Mouse (Mus musculus) intestine, postnatal 0 days (tissue): Measurements from ENCODE around the gene Gpr34. TPM values are rescaled to one million over a fixed set of nuclear protein-coding genes. Genes with fewer than 3 reads are reported as not detected.

ENCODE experiments used
- ATAC-seq: fragments of 200-750 bp; cut with Nextera tagmentation; 2 replicates; pipeline ENCODE4 v1.8.0; 2017; ENCODE audit warnings: mild to moderate bottlenecking, moderate TSS enrichment, moderate library complexity
- H3K27ac ChIP-seq: fragments of 300-500 bp; sonication (generic); 2 replicates; pipeline ENCODE4 v1.5.1; 2014; ENCODE audit warnings: mild to moderate bottlenecking, low read depth, low read length, moderate library complexity
- H3K27me3 ChIP-seq: fragments of 300-500 bp; sonication (generic); replicated peaks from 2 replicates; pipeline ENCODE4 v1.6.1; 2014; ENCODE audit warnings: low read length, mixed read lengths; ENCODE audit not compliant: control insufficient read depth, insufficient read depth
- H3K36me3 ChIP-seq: fragments of 300-500 bp; sonication (generic); 2 replicates; pipeline ENCODE4 v1.6.1; 2014; ENCODE audit warnings: mild to moderate bottlenecking, moderate library complexity; ENCODE audit not compliant: control insufficient read depth, insufficient read depth
- H3K4me1 ChIP-seq: fragments of 300-500 bp; sonication (generic); replicated peaks from 2 replicates; pipeline ENCODE4 v1.6.1; 2014; ENCODE audit warnings: antibody characterized with exemption, low read length, mixed read lengths; ENCODE audit not compliant: control insufficient read depth, insufficient read depth
- H3K4me2 ChIP-seq: fragments of 300-500 bp; sonication (generic); replicated peaks from 2 replicates; pipeline ENCODE4 v1.6.1; 2014; ENCODE audit warnings: low read depth, mild to moderate bottlenecking, moderate library complexity
- H3K4me3 ChIP-seq: fragments of 300-500 bp; sonication (generic); 2 replicates; pipeline ENCODE4 v1.5.1; 2014; ENCODE audit warnings: low read depth, low read length
- H3K9ac ChIP-seq: fragments of 300-500 bp; sonication (generic); 2 replicates; pipeline ENCODE4 v1.6.1; 2014; ENCODE audit warnings: mild to moderate bottlenecking, low read depth, low read length
- H3K9me3 ChIP-seq: fragments of 300-500 bp; sonication (generic); 2 replicates; pipeline ENCODE4 v1.6.1; 2016; ENCODE audit warnings: mixed run types; ENCODE audit not compliant: control insufficient read depth
- CTCF ChIP-seq: sonication (generic); IDR thresholded peaks from 2 replicates; pipeline ENCODE4 v1.5.1; 2016; ENCODE audit warnings: low read depth, mild to moderate bottlenecking, control low read depth, antibody characterized with exemption, moderate library complexity
- WGBS: fragments of 180-500 bp; shearing (Covaris S2); extraction: QIAGEN DNeasy Blood & Tissue Kit; methylation state at CpG from one replicate; pipeline ENCODE4 v1.1.7; 2014; 5-methylcytosine and 5-hydroxymethylcytosine counted together
- polyA plus RNA-seq: library from polyadenylated mRNA; unstranded; fragments of >200 nt; fragmentation: Nextera tagmentation; extraction: Ambion mirVana; gene quantifications from 2 replicates; pipeline ENCODE4 v1.2.1, GENCODE M21; 2015

Gpr34 gene
- polyA plus RNA-seq, result 1.4 TPM in 2 replicates

DNA sequence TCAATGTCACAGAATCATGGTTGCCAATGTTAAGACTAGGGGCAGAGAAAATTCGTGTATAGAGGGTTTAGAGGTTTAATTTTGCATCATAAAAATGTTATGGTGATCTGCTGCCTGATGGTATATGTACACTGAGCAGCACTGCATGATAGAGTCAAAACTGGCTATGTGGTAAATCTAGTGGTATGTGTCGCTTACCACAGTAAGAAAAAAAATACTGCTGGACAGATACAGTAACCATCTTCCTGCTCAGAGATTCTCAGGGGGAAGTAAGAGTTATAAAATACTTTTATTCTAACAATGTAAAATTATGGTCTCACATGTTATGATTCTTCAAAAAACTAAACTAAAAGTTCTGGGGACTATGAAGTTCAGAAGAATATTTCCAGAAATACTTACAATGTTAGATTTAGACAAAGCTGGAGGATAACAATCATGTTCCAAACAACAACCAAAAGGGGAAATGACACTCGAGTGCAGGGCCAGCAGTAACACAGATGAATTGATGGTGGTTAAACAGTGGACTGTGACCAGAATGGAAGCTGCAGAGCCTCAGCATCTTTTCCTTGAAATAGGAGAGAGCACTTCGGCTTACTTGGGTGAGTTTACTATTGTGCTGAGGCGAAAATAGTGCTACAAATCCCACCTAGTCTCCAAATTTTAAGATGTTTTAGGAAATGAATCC lies at the start of gene Gpr34:
Gene Gpr34 (plus strand): TSS at position 491 of the 685 bp plus-strand sequence.
- Histone ChIP-seq H3K36me3 (no peaks in the 10 kb centered on the region), H3K9me3 (no peaks in the 10 kb centered on the region), H3K9ac (no peak within 1 kb of the TSS), H3K4me3 (no peak within 1 kb of the TSS), H3K4me2 (no peak within 1 kb of the TSS), H3K27me3 (no peaks in the 10 kb centered on the region), H3K4me1 (no peaks in the 10 kb centered on the region), H3K27ac (no peak within 1 kb of the TSS)
- 55% methylated on average over 5 of the region's 5 CpGs for WGBS
- TF ChIP-seq CTCF, result no peak
- no peak for ATAC-seq

DNA sequence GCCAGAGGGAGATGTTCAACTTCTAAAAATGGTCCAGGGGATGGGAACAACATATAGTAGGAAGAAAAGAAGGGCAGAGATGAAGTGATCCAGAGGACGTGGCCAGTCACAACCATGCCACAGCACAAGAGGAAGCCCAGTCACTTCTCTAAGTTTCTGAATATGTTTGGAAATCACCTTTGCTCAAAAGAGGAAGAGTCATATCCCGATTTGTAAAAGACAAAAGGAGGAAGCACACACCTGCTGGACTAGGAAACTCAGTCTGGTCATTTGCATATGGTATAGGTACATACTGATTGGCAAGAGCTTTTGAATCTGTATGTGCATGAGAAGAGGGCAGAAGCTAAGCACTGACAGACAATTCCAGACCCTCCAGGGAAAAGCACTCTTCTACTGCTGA lies 32.5 kb upstream of the Gpr34 start:
- Histone ChIP-seq H3K4me2 (no peak overlapping the region), H3K36me3 (no peaks in the 10 kb centered on the region), H3K9ac (no peak overlapping the region), H3K9me3 (no peaks in the 10 kb centered on the region), H3K27ac (no peak overlapping the region), H3K4me3 (no peak overlapping the region), H3K27me3 (no peaks in the 10 kb centered on the region), H3K4me1 (no peaks in the 10 kb centered on the region)
- no peak for TF ChIP-seq CTCF
- ATAC-seq, result no peak
- 76% methylated on average over 2 of the region's 2 CpGs for WGBS

DNA sequence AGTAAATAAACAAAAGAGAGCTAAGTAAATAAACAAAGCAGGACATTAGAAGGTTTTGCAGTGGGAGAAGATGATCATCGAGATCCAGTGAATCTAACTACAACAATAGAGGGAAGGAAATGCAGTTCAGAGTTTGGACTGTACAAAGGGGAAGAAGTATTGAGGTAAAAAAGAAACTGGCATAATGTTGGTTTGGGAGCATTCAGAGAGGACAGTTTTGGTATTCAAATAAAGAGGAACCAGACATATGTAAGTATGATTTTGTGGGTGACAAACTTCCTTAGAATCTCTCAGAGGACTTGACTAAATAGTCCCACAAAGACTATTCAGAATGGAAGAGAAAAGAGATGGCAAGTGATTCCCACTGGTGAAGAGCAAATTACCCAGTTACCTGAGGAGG lies 31.9 kb upstream of the Gpr34 start:
- Histone ChIP-seq H3K4me3 (no peak overlapping the region), H3K4me2 (no peak overlapping the region), H3K4me1 (no peaks in the 10 kb centered on the region), H3K27me3 (no peaks in the 10 kb centered on the region), H3K27ac (no peak overlapping the region), H3K9me3 (no peaks in the 10 kb centered on the region), H3K9ac (no peak overlapping the region), H3K36me3 (no peaks in the 10 kb centered on the region)
- 67% methylated on average over 1 of the region's 1 CpGs for WGBS
- no peak for TF ChIP-seq CTCF
- no peak for ATAC-seq

DNA sequence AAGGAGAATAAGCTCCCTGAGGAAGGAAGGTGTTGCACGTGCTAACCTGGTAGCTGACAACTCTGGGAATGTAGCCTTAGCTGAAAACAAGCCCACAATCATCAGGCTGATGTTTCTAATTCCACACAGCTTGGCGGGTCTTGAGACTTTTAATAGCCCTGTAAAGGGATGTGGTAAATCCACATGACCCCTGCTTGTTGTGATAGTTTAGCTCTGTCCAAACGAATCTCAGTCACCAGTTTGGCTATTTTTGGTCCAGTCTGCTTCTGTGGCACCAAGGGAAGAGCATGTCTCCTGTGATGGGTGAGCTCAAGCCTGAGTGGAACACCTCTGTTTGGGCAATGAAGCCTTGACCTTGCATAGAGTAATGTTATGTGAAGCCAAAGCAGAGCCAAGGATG lies 25.1 kb upstream of the Gpr34 start:
- no peaks in the 10 kb centered on the region for H3K27me3 ChIP-seq
- H3K9ac ChIP-seq, result no peak overlapping the region
- H3K9me3 ChIP-seq, result no peaks in the 10 kb centered on the region
- H3K27ac ChIP-seq, result no peak overlapping the region
- H3K36me3 ChIP-seq, result no peaks in the 10 kb centered on the region
- H3K4me3 ChIP-seq, result no peak overlapping the region
- no peak overlapping the region for H3K4me2 ChIP-seq
- ATAC-seq, result no peak
- H3K4me1 ChIP-seq, result no peaks in the 10 kb centered on the region
- 61% methylated on average over 3 of the region's 3 CpGs for WGBS
- TF ChIP-seq CTCF, result no peak

- Histone ChIP-seq H3K9ac (no peak overlapping the region), H3K4me1 (no peaks in the 10 kb centered on the region), H3K9me3 (no peaks in the 10 kb centered on the region), H3K4me3 (no peak overlapping the region), H3K27me3 (no peaks in the 10 kb centered on the region), H3K27ac (no peak overlapping the region), H3K36me3 (no peaks in the 10 kb centered on the region), H3K4me2 (no peak overlapping the region)
- 44% methylated on average over 3 of the region's 3 CpGs for WGBS
- TF ChIP-seq CTCF, result no peak
- no peak for ATAC-seq
Observed at GRCm38 (mm10) chrX:13607752-13608151, 24.1 kb upstream of the Gpr34 start.

GRCm38 (mm10) chrX:13611114-13611513 lies 20.8 kb upstream of the Gpr34 start:
- H3K36me3 ChIP-seq, result no peaks in the 10 kb centered on the region
- no peaks in the 10 kb centered on the region for H3K9me3 ChIP-seq
- H3K4me2 ChIP-seq, result no peak overlapping the region
- WGBS, result 86% methylated on average over 5 of the region's 5 CpGs
- TF ChIP-seq CTCF, result no peak
- H3K4me3 ChIP-seq, result no peak overlapping the region
- no peaks in the 10 kb centered on the region for H3K4me1 ChIP-seq
- no peak overlapping the region for H3K9ac ChIP-seq
- no peak overlapping the region for H3K27ac ChIP-seq
- no peak for ATAC-seq
- no peaks in the 10 kb centered on the region for H3K27me3 ChIP-seq
